Mouse (Mus musculus) lung, embryonic 15.5 days (tissue): ENCODE results near the gene Cyren. TPM values are rescaled to one million over a fixed set of nuclear protein-coding genes. Genes with fewer than 3 reads are reported as not detected.

Source experiments
- ATAC-seq: fragments of 200-750 bp; cut with Nextera tagmentation; 2 replicates; pipeline ENCODE4 v1.8.0; 2017; ENCODE audit warnings: moderate number of reproducible peaks, borderline replicate concordance; ENCODE audit not compliant: low FRiP score, low TSS enrichment; ENCODE audit errors: extremely low read depth
- H3K27ac ChIP-seq: fragments of 300-500 bp; sonication (generic); 2 replicates; pipeline ENCODE4 v1.5.1; 2015; ENCODE audit warnings: moderate library complexity, mild to moderate bottlenecking, inconsistent platforms
- H3K27me3 ChIP-seq: fragments of 300-500 bp; sonication (generic); 2 replicates; pipeline ENCODE4 v1.6.1; 2015; ENCODE audit warnings: inconsistent platforms
- H3K36me3 ChIP-seq: fragments of 300-500 bp; sonication (generic); 2 replicates; pipeline ENCODE4 v1.6.1; 2015; ENCODE audit warnings: inconsistent platforms
- H3K4me1 ChIP-seq: fragments of 300-500 bp; sonication (generic); 2 replicates; pipeline ENCODE4 v1.6.1; 2015; ENCODE audit warnings: inconsistent platforms
- H3K4me2 ChIP-seq: fragments of 300-500 bp; sonication (generic); 2 replicates; pipeline ENCODE4 v1.6.1; 2015; ENCODE audit warnings: inconsistent platforms, mild to moderate bottlenecking, moderate library complexity
- H3K4me3 ChIP-seq: fragments of 300-500 bp; sonication (generic); 2 replicates; pipeline ENCODE4 v1.5.1; 2015; ENCODE audit warnings: mild to moderate bottlenecking, inconsistent platforms
- H3K9ac ChIP-seq: fragments of 300-500 bp; sonication (generic); 2 replicates; pipeline ENCODE4 v1.6.1; 2015; ENCODE audit warnings: inconsistent platforms
- H3K9me3 ChIP-seq: fragments of 300-500 bp; sonication (generic); 2 replicates; pipeline ENCODE4 v1.6.1; 2016; ENCODE audit warnings: inconsistent platforms
- WGBS: fragments of 180-500 bp; shearing (Covaris S2); methylation state at CpG from one replicate; pipeline ENCODE4 v1.1.7; 2015; 5-methylcytosine and 5-hydroxymethylcytosine counted together
- polyA plus RNA-seq: library from polyadenylated mRNA; unstranded; fragments of >200 nt; fragmentation: Nextera tagmentation; extraction: Ambion mirVana; gene quantifications from 2 replicates; pipeline ENCODE4 v1.2.1, GENCODE M21; 2015

The Cyren gene
- polyA plus RNA-seq, 1 experiment from 2014 or later: 22.4 TPM

DNA sequence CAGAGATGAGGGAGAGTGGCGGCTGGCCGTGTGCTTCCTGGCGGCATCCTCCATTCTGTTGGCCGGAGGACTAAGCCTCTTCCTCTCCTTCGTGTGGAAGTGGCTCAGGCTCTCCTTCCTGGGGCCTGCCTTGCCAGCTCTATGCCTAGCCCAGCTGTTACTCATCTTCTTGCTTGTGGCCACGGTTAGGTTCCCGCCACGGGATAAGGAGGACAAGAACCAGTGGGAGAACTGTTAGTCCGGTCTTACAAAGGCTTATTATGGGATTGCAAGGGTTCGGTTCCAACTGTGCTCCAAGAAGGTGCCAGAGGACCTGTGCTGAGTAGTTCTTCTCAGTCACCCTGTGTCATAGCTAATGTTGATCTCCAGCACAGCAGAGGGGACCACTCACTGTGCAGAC is 5.0 kb downstream of the Cyren start:
- Histone ChIP-seq H3K4me3 (no peak overlapping the region), H3K27me3 (no peaks in the 10 kb centered on the region), H3K9ac (no peak overlapping the region), H3K4me2 (no peak overlapping the region), H3K36me3 (0 out of 2 replicates have a peak, but pooled peaks cover 10% of the 10 kb centered on the region), H3K9me3 (no peaks in the 10 kb centered on the region), H3K4me1 (peaks cover 69% of the 10 kb centered on the region), H3K27ac (no peak overlapping the region)
- ATAC-seq: no peak
- WGBS: 76% methylated on average over 10 of the region's 10 CpGs

DNA sequence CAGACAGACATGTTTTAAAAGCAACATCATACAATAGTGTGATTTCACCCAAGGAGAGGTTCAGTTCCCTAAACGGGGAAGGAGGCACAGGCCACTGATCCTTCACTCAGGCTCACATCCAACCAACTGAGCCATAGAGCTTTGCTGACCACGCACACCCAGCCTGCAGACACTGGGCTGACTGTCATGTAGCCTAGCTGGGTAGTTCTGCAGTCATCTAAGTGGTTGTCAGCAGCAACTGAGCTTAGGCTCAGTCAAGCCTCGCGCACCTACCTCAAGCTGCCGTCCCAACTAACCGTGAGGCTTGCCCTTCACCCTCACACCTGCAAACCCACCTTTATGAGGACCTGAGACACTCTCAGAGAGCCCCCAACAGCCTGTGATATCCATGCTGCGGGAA is 5.9 kb downstream of the Cyren start:
- Histone ChIP-seq H3K27me3 (no peaks in the 10 kb centered on the region), H3K4me1 (peaks cover 73% of the 10 kb centered on the region), H3K9me3 (no peaks in the 10 kb centered on the region), H3K4me3 (no peak overlapping the region), H3K9ac (no peak overlapping the region), H3K4me2 (no peak overlapping the region), H3K36me3 (0 out of 2 replicates have a peak, but pooled peaks cover 10% of the 10 kb centered on the region), H3K27ac (no peak overlapping the region)
- 84% methylated on average over 7 of the region's 7 CpGs for WGBS
- no peak for ATAC-seq

DNA sequence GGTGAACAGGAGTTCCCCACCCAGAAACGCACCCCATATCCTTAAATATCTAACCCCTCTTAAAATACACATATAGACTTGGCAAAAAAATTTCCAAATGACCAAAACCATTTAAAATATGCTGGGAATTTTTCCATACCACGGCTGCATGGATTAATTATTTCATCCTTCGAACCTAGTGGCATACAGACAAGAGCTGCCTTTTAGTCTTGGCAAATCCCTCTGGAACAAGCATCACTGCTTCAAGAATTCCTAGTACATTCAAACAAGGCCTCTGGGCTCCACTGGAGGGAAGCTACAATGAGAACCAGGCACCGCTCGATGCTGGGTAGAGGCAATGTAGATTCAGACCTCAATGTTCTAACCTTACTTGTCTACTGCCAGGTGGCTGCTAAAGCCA is 7.1 kb downstream of the Cyren start:
- Histone ChIP-seq H3K4me1 (peaks cover 72% of the 10 kb centered on the region), H3K36me3 (0 out of 2 replicates have a peak, but pooled peaks cover 7% of the 10 kb centered on the region), H3K4me2 (no peak overlapping the region), H3K9me3 (no peaks in the 10 kb centered on the region), H3K9ac (no peak overlapping the region), H3K27me3 (no peaks in the 10 kb centered on the region), H3K27ac (peak overlapping the region; percentile 60), H3K4me3 (no peak overlapping the region)
- ATAC-seq: no peak
- WGBS: 49% methylated on average over 5 of the region's 5 CpGs

DNA sequence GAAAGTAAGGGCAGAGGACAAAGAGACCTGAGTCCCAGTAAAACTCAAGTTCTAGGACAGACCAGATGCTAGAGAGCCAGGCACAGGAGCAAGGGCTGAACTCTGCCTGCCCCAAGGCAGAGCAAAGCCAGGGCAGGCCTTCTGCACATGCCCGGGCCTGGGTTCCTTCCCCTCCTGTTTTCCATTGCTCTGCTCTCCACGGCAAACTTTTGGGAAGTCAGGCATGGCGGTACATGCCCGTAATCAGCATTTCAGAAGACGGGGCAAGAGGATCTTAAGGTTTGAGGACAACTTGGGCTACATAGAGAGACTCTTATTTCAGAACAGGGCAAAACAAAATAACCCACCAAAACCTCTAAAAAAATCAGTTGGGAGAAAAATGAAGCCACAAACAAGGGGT is 7.7 kb downstream of the Cyren start:
- peak overlapping the region; percentile 32; the same call in 1 of the 2 replicates for H3K27ac ChIP-seq
- H3K36me3 ChIP-seq: 0 out of 2 replicates have a peak, but pooled peaks cover 7% of the 10 kb centered on the region
- no peak overlapping the region for H3K4me3 ChIP-seq
- 75% methylated on average over 5 of the region's 5 CpGs for WGBS
- peaks cover 72% of the 10 kb centered on the region for H3K4me1 ChIP-seq
- no peaks in the 10 kb centered on the region for H3K9me3 ChIP-seq
- no peak overlapping the region for H3K9ac ChIP-seq
- no peaks in the 10 kb centered on the region for H3K27me3 ChIP-seq
- ATAC-seq: no peak
- H3K4me2 ChIP-seq: no peak overlapping the region

DNA sequence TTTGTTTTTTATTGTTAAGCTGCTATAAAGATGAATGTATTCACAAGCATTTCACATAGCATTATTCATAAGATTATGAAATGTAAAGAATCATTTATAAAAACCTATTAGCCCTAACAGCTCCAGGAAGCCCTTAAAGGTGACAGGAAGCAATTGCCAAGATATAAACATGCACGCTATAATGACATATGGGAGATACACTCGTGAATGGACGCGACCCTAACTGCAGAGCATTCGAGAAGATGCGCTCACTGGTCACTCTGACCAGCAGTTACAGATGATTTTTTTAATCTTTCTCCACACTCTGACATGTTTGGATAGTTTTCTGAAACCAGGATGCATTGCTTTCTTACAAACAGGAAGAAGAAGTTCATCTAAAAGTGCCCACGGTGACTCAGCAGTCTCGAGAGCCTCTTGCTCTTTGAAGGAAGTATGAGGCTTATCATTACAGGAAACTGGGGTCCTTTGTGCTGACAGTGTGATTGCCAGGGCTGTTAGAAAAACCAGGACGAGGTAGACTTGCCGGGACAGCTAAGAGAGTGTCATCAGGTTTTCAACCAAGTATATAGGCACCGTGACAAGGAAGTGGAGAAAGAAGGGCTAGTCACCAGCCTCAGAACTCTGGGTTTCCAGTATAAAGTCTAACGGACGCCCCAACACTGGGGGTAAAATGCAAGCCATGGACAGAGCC is 8.5 kb downstream of the Cyren start:
- 32% methylated on average over 13 of the region's 13 CpGs for WGBS
- Histone ChIP-seq H3K4me1 (peaks cover 70% of the 10 kb centered on the region), H3K9ac (no peak overlapping the region), H3K36me3 (0 out of 2 replicates have a peak, but pooled peaks cover 7% of the 10 kb centered on the region), H3K4me2 (no peak overlapping the region), H3K27ac (peak overlapping the region; percentile 38), H3K4me3 (no peak overlapping the region), H3K9me3 (no peaks in the 10 kb centered on the region), H3K27me3 (no peaks in the 10 kb centered on the region)
- ATAC-seq: no peak

DNA sequence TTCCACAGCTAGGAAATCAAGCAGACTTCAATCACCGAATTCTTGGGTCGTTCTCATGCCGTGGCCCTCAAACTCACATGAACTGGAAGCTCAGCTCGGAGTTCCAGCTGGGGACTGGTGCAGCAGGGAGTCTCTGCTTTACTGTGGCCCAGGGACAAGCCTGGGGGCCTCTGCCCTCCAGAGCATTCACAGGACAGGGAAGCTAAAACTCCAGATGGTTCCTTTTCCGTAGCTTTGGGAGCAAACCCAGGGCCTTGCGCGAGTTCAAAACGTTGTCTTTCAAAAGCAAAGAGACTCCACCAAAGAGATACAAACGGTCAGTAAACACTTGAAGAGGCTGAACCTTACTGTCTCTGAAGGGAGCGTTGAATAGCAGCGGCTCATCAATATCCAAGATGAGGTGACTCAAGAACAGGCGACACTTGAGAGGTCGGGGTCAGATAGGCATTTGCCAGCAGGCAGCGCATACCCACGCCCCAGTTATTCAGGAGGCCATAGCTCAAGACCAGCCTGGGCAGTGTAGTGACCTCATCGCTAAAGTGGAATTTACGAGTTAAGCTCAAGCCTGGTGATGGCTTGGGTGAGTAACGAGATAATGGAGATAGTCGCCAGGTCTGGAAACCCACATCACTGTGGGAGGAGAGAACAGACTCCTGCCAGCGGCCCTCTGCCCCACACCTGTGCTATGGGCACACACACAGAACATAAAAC is 9.2 kb downstream of the Cyren start:
- H3K27ac ChIP-seq: peak overlapping the region; percentile 38; the same call in 1 of the 2 replicates
- no peak for ATAC-seq
- 0 out of 2 replicates have a peak, but pooled peaks cover 6% of the 10 kb centered on the region for H3K36me3 ChIP-seq
- no peak overlapping the region for H3K9ac ChIP-seq
- peaks cover 69% of the 10 kb centered on the region for H3K4me1 ChIP-seq
- 58% methylated on average over 20 of the region's 20 CpGs for WGBS
- H3K27me3 ChIP-seq: no peaks in the 10 kb centered on the region
- H3K4me2 ChIP-seq: no peak overlapping the region
- no peaks in the 10 kb centered on the region for H3K9me3 ChIP-seq
- no peak overlapping the region for H3K4me3 ChIP-seq

DNA sequence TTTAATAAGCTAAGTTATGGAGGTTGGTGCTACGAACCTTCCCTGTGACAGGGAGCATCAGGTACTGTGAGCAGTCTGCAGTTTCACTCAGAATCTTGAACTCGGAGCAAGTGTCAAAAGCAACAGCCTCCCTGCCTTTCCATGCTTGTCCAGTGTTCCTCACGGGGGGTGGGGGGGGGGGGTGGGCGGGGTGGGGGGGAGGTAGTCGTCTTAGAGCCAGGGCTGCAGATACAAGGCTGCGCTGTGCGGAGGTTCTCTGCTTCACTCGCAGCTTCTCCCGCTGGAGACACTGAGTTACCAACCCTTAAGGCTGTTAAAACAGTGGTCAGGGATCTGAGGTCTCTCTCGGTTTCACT is 9.9 kb downstream of the Cyren start:
- Histone ChIP-seq H3K4me1 (peaks cover 75% of the 10 kb centered on the region), H3K27ac (0 out of 2 replicates have a peak overlapping the region, but pooled peaks have one; percentile 38), H3K9me3 (no peaks in the 10 kb centered on the region), H3K9ac (no peak overlapping the region), H3K27me3 (no peaks in the 10 kb centered on the region), H3K36me3 (no peaks in the 10 kb centered on the region), H3K4me2 (no peak overlapping the region), H3K4me3 (no peak overlapping the region)
- ATAC-seq: no peak
- whole genome bisulfite sequencing: 66% methylated on average over 10 of the region's 10 CpGs

DNA sequence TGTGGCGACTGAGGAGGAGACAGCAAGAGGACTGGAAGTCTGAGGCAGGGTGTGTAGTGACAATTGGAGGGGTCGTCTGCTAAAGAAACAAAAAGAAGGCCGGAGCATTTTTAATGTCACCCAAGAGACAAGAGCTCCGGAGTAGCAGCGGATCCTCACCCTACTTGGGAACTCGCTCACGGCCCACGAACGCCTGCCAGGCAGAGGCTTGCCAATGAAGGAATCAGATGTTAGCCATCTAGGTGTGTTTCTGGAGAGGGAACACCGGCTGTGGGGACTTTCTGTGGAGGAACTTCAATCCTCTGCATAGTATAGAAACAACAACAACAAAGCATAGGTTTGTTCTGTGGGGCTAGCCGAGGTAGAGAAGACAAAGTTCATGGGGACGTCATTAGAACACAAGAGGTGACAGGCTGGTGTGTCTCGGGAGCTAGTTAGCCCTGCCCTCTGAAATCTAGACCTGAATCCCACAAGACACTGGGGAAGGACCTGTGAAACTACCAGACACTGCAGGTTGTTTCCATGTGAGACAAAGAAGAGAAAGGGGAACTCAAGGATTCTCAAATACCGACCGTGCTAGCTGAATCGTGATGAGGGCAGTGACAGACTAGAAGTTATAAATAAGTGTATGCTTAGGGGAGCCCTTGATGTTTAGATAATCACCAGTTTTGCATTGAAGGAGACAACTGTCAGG is 10.4 kb downstream of the Cyren start:
- Histone ChIP-seq H3K9me3 (no peaks in the 10 kb centered on the region), H3K27ac (0 out of 2 replicates have a peak overlapping the region, but pooled peaks have one; percentile 86), H3K27me3 (no peaks in the 10 kb centered on the region), H3K4me1 (peaks cover 78% of the 10 kb centered on the region), H3K4me3 (no peak overlapping the region), H3K36me3 (no peaks in the 10 kb centered on the region), H3K4me2 (no peak overlapping the region), H3K9ac (no peak overlapping the region)
- WGBS: 74% methylated on average over 16 of the region's 16 CpGs
- ATAC-seq: no peak

DNA sequence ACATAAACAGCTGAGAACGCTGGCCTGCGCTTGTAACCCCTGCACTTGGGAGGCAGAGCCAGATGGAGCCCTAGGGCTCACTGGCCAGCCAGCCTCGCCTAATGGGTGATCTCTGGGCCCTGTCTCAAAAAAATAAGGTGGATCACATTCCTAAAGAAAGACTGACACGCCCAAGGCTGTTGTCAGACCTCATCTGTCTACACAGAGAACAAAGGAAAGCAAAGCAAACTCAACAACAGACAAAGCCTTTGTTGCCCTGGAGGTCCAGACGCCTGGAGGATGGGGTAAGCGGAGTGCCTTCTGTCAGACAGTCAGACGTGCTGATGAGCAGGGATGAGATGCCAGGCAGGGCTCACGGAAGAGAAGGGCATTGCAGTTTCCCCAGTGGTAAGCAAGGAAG is 11.1 kb downstream of the Cyren start:
- Histone ChIP-seq H3K9me3 (no peaks in the 10 kb centered on the region), H3K27ac (peak overlapping the region; percentile 86; the same call in 1 of the 2 replicates), H3K4me2 (no peak overlapping the region), H3K9ac (no peak overlapping the region), H3K4me1 (peaks cover 78% of the 10 kb centered on the region), H3K36me3 (no peaks in the 10 kb centered on the region), H3K4me3 (no peak overlapping the region), H3K27me3 (no peaks in the 10 kb centered on the region)
- no peak for ATAC-seq
- 61% methylated on average over 8 of the region's 8 CpGs for WGBS

DNA sequence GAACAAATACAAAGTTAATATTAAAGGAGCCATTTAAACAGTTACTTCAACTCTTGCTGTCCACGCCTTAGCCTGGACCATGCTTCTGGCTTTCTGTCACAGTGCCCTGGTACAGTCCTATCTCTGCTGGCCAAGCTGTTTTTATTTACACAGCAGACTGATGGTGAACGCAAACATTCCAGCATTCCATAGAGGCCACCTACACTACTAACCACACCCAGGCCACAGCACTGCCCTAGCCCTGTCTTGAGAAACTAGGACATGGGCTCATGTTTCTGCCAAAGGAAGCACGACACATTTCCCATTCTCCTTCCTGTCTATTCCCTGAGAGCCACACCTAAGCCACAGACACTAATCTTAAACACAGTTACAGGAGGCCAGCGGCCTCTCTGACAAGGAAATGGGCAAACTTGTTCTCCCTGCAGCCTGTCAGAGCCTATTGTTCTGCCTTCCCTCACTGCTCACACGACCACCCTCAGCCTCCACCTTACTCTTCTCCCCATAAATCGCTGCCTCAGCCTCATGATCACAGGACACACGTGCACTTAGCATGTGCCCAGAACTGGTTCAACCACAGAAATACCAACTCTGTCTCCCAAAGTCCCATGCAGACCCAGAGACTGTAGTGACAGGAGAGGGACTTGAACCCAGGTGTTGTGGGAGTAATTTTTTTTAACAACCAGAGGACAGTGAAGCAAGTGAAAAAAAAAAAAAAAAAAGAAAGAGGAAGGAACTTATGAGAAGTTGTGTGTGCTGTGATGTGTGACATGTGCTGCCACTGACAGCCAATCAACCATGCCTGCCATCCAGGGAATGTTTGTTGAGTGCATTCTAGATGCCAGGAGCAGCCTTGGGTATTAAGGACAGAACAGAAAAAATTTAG is 11.9 kb downstream of the Cyren start:
- H3K27ac ChIP-seq: peak overlapping the region; percentile 86
- H3K4me3 ChIP-seq: no peak overlapping the region
- H3K9ac ChIP-seq: no peak overlapping the region
- no peaks in the 10 kb centered on the region for H3K9me3 ChIP-seq
- peak; percentile 73 for ATAC-seq
- 30% methylated on average over 7 of the region's 7 CpGs for WGBS
- no peaks in the 10 kb centered on the region for H3K36me3 ChIP-seq
- no peaks in the 10 kb centered on the region for H3K27me3 ChIP-seq
- H3K4me2 ChIP-seq: no peak overlapping the region; the same call in 1 of the 2 replicates
- peaks cover 74% of the 10 kb centered on the region for H3K4me1 ChIP-seq

DNA sequence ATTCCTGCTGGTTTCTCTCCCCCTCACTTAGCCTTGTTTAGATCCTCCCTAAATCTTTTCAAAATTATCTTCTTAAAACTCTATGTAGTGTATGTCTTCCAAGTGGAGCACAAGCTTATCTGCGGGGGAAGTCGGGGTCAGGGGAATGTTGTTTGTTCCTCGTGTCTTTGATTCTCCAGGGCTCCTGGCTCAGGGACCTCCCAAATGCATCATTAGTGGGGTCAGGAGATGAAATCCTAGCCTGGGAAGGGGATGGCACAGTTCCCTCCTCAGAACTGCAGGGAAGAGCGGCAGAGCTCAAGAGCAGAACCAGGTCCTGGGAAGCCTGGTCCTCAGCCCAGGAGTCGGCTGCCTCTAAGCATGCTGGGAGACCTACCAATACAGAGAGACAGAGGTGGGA is 12.6 kb downstream of the Cyren start:
- peaks cover 67% of the 10 kb centered on the region for H3K4me1 ChIP-seq
- ATAC-seq: peak; percentile 21; the same call in 1 of the 2 replicates
- 20% methylated on average over 5 of the region's 5 CpGs for WGBS

More for the DNA sequence above, 12.6 kb downstream of the Cyren start:
- Histone ChIP-seq H3K4me2 (no peak overlapping the region), H3K27me3 (no peaks in the 10 kb centered on the region), H3K27ac (peak overlapping the region; percentile 86), H3K36me3 (no peaks in the 10 kb centered on the region), H3K9me3 (no peaks in the 10 kb centered on the region), H3K9ac (no peak overlapping the region), H3K4me3 (no peak overlapping the region)
